Mouse (Mus musculus): ENCODE results near the gene Sept4.

DNA sequence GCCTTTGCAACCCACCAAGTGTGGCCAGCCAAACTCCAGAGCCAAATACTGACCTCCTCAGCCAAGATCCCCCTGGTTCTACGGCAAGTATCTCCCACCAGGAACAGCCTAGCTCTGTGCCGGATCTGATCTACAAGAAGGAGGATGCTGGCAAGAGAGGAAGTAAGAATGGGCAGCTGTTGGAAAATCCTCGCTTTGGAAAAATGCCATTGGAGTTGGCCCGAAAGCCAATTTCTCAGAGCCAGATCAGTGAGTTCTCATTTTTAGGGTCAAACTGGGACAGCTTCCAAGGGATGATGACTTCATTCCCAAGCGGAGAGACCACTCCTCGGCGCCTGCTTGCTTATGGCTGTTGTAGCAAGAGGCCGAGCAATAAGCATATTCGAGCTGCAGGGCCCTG is 42.8 kb downstream of the Sept4 start:
- TF ChIP-seq CTCF (IDR thresholded peaks at IDR 0.05; ENCODE audit: low read depth) (no peak), EP300 (optimal IDR thresholded peaks at IDR 0.05) (no peak)
